Mouse (Mus musculus): Measurements from ENCODE around the gene P3h3. TPM values are rescaled to one million over a fixed set of nuclear protein-coding genes. Genes with fewer than 3 reads are reported as not detected.

The P3h3 gene
- polyA plus RNA-seq, 1 experiment, result 123 TPM

DNA sequence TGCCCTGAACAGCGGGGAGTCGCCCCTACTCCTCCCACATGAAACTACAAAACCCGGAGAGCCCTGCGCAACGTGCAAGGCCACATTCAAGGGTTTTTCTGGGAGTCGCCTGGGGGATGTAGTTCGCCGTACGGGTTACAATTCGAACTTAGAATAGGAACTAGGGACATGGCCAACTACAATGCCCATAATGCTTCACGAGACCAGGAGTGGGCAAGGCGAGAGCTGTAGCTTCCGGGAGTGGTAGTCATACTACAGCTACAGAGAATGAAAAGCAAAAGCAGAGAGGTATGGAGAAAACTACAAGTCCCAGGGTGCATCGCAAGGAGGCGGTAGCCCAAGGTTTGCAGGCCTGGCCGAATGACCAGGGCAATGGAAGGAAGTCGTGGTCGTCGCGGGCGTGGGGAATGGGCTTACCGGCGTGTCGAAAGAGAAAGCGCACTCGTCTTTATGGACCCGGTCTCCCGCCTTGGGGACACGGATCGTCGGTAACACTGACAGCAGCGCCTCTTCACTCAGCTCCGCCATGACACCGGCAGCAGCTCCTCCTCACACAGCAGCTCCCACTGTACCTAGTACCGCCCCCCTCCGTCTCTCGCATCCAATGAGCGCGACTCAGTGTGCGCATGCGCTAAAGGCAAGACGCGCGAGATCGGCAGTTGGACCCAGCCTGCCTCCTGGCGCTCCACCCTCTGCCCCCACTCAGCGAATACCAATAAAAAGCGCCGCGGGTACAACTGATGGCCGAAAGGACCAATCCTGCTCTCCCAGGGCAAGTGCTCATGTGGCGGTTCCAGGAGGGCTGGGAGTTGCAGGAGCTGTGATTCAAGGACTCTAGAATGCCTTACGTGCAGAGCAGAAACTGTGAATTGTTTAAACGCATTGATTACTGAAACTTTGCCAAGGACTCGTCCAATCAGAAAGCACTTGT is 28.4 kb downstream of the P3h3 start, which contains the start of the genes Usp5 and Cdca3:
Usp5 (minus strand) TSS at position 617 of the 931 bp plus-strand sequence.
Cdca3 (plus strand) TSS at position 680 of the 931 bp plus-strand sequence.
- peak; percentile 100 for DNase-seq (ENCODE audit: low read depth)

DNA sequence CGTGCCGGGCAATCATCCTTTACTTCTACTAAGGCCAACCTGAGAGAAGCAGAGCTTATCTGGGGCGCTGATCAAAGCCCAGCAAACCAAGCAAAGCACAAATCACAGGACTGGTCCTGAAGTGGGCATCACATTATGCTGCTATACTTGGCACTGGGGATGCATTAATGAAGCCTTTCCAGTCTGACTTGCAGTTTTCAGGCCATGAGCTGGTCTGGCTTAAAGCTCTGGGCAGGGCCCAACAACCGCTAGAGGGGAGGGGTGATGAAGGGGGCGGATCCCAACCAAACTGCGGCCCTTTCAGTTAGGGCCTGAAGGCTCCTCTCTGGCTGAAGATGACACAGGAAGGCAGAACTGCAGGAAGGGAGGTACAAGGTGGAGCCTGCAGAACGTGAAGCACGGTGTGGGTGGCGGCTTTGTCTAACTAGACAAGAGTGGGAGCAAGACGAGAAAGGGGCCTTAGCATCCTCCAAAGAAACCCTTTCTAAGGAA is 29.4 kb downstream of the P3h3 start:
- peak; percentile 70 for DNase-seq (ENCODE audit: low read depth)
- TF ChIP-seq CTCF (IDR thresholded peaks at IDR 0.05; ENCODE audit: borderline replicate concordance, extremely low read depth, insufficient read depth, insufficient read length) (no peak), POLR2A (IDR thresholded peaks at IDR 0.05; ENCODE audit: borderline replicate concordance, extremely low read depth, insufficient read depth, insufficient read length, poor library complexity, severe bottlenecking) (no peak)

More for the DNA sequence above, 28.4 kb downstream of the P3h3 start, which contains the start of the genes Usp5 and Cdca3:
- TF ChIP-seq POLR2A (IDR thresholded peaks at IDR 0.05; ENCODE audit: borderline replicate concordance, extremely low read depth, insufficient read depth, insufficient read length, poor library complexity, severe bottlenecking) (peak; percentile 84; the same call in 1 of the 2 replicates), CTCF (IDR thresholded peaks at IDR 0.05; ENCODE audit: borderline replicate concordance, extremely low read depth, insufficient read depth, insufficient read length) (0 out of 2 replicates have a peak, but pooled peaks have one; percentile 8)

DNA sequence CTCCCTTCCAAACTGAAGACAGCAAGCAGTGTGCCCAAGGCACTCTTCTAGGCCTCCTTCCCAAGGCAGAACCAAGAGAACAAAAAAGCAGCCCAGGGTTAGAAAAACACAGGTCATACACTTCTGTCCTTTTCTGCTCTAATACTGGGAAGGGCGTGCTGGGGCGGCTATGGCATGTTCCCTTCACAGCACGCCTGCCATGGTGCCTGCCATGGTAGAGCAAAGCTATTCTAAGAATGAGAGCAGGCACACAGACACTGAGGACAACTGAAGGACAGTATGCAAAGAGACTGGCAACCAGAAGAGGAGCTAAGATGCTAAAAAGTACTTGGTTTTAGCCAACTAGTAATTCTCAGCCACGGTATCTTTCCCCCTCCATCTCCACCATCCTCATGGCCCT is 35.5 kb downstream of the P3h3 start:
- TF ChIP-seq CTCF (IDR thresholded peaks at IDR 0.05; ENCODE audit: borderline replicate concordance, extremely low read depth, insufficient read depth, insufficient read length) (no peak), POLR2A (IDR thresholded peaks at IDR 0.05; ENCODE audit: borderline replicate concordance, extremely low read depth, insufficient read depth, insufficient read length, poor library complexity, severe bottlenecking) (no peak)
- DNase-seq (ENCODE audit: low read depth), result no peak

DNA sequence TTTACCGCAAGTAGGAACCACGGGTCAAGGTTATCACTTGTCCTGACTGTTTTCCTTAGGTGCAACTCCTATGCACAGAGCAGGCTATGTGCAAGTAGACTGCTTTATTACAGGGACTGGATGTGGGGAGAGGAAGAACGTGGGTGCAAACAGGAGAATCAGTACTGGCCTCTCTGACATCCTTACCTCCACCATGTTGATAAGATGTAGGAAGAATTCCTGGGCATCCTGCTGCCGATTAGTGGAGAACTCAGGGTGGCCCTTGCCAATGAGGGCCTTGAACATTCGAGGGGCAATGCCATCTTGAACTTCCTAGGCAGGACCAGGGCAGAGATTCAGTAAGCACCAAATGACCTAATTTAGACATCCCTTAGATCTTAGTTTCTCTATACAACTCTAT is 36.7 kb downstream of the P3h3 start:
- TF ChIP-seq CTCF (IDR thresholded peaks at IDR 0.05; ENCODE audit: borderline replicate concordance, extremely low read depth, insufficient read depth, insufficient read length) (no peak), POLR2A (IDR thresholded peaks at IDR 0.05; ENCODE audit: borderline replicate concordance, extremely low read depth, insufficient read depth, insufficient read length, poor library complexity, severe bottlenecking) (no peak)
- no peak for DNase-seq (ENCODE audit: low read depth)

DNA sequence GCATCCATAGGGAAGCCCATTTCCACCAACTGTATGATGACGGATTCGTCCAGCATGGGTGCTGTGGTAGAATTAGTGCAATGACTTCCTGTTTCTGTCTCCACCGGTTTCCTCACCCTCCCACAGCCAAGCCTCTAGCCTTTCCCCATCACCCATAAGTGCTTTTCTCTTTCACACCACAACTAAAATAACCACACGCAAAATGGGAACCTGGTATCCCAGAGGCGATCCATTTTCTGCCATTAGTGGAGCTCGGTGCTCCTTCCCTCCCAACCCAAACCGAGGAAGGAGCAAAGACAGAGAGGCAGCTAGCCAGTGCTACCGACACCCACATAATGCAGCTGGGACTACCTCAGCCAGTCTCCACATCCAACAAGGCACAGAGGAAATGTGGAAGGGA is 39.6 kb downstream of the P3h3 start:
- TF ChIP-seq CTCF (IDR thresholded peaks at IDR 0.05; ENCODE audit: borderline replicate concordance, extremely low read depth, insufficient read depth, insufficient read length) (no peak), POLR2A (IDR thresholded peaks at IDR 0.05; ENCODE audit: borderline replicate concordance, extremely low read depth, insufficient read depth, insufficient read length, poor library complexity, severe bottlenecking) (no peak)
- no peak for DNase-seq (ENCODE audit: low read depth)

DNA sequence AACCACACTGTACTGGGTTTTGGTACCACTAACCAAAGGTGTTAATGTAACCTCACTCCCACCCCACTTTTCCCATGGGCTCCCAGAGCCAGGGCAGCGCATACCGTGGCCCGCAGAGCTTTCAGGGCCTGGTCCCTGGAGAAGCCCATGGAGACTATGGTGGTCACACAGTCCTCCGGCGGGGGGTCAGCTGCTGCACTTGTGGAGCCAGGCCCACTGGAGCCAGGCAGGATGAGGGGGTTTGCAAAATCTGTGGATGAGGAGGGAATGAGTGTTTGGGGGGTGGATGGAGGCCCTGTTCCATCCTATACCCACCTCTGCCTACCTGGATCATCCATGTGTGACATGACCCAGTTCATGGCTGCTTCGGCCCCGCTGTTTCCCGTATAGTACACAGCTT is 40.0 kb downstream of the P3h3 start:
- TF ChIP-seq CTCF (IDR thresholded peaks at IDR 0.05; ENCODE audit: borderline replicate concordance, extremely low read depth, insufficient read depth, insufficient read length) (no peak), POLR2A (IDR thresholded peaks at IDR 0.05; ENCODE audit: borderline replicate concordance, extremely low read depth, insufficient read depth, insufficient read length, poor library complexity, severe bottlenecking) (no peak)
- DNase-seq (ENCODE audit: low read depth), result no peak

DNA sequence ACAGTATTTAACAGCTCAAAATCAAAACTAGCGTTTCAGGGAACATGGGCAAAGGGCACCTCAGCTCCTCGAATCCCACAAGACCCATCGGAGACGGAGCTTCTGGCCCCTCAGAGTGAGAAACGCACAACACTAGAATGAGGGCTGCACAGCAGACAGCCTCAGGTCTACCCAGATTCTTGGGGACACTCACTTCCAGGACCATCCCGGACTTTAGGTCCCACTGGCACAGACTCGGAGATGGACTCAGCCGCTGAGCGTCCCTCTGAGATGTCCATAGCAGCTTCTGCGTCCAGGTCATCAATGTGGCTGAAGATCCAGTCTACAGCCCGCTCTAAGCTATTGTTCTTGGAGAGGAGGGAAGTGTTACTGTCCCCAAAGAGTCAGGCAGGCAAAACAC is 40.4 kb downstream of the P3h3 start:
- TF ChIP-seq POLR2A (IDR thresholded peaks at IDR 0.05; ENCODE audit: borderline replicate concordance, extremely low read depth, insufficient read depth, insufficient read length, poor library complexity, severe bottlenecking) (no peak), CTCF (IDR thresholded peaks at IDR 0.05; ENCODE audit: borderline replicate concordance, extremely low read depth, insufficient read depth, insufficient read length) (no peak)
- DNase-seq (ENCODE audit: low read depth), result no peak

DNA sequence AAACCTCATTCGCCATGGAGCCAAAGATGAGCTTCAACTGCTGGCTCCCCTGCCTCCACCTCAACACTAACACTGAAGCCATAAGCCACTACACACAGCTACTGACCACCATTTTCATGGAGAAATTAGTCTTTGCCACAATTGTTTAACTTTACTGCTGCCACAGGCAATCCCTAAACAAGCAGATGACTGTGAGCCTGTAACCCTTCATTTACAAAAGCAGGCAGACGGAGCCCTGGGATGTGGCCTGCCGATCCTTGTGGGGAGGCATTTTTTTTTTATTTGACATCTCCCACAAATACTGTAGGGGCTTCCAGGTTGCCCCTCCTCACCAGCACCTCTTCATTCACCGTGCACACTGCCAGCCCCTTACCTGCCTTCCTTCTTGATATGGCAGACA is 40.9 kb downstream of the P3h3 start:
- TF ChIP-seq POLR2A (IDR thresholded peaks at IDR 0.05; ENCODE audit: borderline replicate concordance, extremely low read depth, insufficient read depth, insufficient read length, poor library complexity, severe bottlenecking) (no peak), CTCF (IDR thresholded peaks at IDR 0.05; ENCODE audit: borderline replicate concordance, extremely low read depth, insufficient read depth, insufficient read length) (no peak)
- no peak for DNase-seq (ENCODE audit: low read depth)

DNA sequence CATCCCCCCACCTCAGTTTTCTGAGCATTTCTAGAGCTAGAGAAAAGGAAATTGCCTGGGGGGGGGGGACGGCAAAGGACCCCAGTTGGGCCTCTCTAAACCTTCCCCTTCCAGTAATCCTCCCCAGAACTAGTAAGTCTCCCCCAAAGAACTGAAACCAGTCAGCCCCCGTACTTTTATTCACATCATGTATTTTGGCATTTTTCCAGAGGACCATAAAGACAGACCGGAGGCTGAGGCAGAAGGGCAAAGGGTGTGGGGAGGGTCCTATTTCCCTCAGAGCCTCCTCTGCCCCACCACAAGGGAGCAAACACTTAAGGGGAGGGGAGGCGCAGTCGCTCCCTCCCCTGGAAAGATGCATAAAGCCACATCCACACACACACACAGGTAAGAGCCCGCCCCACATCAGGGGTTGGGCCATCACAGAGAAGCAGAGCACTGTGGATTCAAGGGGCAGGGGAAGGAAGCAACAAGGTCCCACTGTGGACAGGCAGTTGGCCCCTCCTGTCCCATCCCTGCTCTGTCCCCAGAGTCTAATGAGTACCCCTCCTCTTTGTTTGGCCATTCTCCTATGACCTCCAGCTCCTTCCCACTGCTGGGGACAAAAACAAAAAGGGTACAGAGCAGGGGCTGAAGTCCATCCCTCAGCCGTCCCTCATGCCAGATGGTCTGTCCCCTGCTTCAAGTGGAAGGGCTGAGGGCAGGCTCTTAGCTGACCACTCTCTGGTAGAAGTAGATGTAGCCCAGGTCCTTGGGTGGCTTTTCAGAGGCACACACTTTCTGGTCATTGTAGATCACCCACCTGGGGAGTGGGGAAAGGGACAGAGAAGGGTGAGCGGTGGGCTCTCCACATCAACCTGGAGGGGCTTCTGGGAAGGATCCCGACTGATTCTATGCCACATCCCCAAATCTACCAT is 42.4 kb downstream of the P3h3 start:
- no peak for TF ChIP-seq POLR2A (IDR thresholded peaks at IDR 0.05; ENCODE audit: borderline replicate concordance, extremely low read depth, insufficient read depth, insufficient read length, poor library complexity, severe bottlenecking)
- no peak for TF ChIP-seq CTCF (IDR thresholded peaks at IDR 0.05; ENCODE audit: borderline replicate concordance, extremely low read depth, insufficient read depth, insufficient read length)
- DNase-seq (ENCODE audit: low read depth), result peak; percentile 33

DNA sequence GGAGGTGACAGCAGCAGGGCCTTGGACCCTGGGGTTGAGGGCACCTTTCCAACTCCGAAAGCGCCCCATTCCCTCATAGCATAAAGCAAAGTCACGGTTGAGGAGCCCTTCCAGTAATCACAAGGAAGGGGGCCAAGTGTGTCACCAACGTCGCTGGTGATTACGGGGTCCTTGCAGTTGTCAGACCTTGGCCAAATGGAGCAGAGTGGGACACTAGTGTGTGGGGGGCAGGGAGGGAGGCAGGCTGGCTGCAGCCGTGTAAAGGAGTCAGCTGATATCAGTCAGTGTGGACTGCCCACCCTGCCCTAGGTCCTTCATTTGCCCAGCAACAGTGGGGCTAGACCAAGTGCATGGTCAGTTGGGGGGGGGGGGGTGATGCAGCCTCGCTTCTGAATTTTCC is 43.1 kb downstream of the P3h3 start:
- no peak for DNase-seq (ENCODE audit: low read depth)
- TF ChIP-seq POLR2A (IDR thresholded peaks at IDR 0.05; ENCODE audit: borderline replicate concordance, extremely low read depth, insufficient read depth, insufficient read length, poor library complexity, severe bottlenecking), result no peak
- no peak for TF ChIP-seq CTCF (IDR thresholded peaks at IDR 0.05; ENCODE audit: borderline replicate concordance, extremely low read depth, insufficient read depth, insufficient read length)

DNA sequence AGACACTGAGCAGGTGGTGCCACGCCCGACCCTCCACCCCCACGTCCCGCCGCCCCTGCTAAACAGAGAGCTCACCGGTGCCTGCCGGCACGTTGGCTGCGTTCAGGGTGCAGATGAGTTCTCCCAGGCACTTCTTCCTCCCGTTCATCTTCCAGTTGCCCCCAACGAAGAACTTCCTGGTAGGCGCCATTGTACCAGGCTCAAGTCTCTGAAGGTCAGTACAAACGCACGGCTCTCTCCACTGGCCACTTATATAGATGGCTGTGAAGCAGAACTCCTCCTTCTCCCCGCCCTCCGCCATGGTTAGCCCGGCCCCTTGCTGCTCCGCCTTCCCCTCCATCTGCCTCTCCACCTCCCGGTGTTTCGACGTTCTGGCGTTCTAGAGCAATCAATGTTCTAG is 43.6 kb downstream of the P3h3 start, which contains the start of gene Tpi1:
Tpi1 (minus strand) TSS at position 364 of the 400 bp plus-strand sequence.
- TF ChIP-seq CTCF (IDR thresholded peaks at IDR 0.05; ENCODE audit: borderline replicate concordance, extremely low read depth, insufficient read depth, insufficient read length) (no peak), POLR2A (IDR thresholded peaks at IDR 0.05; ENCODE audit: borderline replicate concordance, extremely low read depth, insufficient read depth, insufficient read length, poor library complexity, severe bottlenecking) (peak; percentile 76; the same call in 1 of the 2 replicates)
- DNase-seq (ENCODE audit: low read depth), result peak; percentile 95

Measured in brain, embryonic 14.5 days (tissue).